8 mouse cellular contexts compared by ENCODE assay signal in genomic region chr2:174858011-174858834, GRCm38 (mm10).
DNase-seq lines count a peak whose midpoint lies in the region; ATAC-seq and TF ChIP-seq lines count a peak whose summit lies in the region.

No protein-coding gene starts in this region.

- peak; percentile 34; the same call in 1 of the 2 replicates for TF ChIP-seq CTCF in bone marrow, adult 2 months (IDR thresholded peaks at IDR 0.05; ENCODE audit: control insufficient read depth, insufficient read depth, low read length)

- 22% methylated on average over 15 of the region's 15 CpGs for WGBS in bone marrow, adult 2 months
- WGBS in heart, embryonic 13.5 days: 22% methylated on average over 15 of the region's 15 CpGs
- WGBS in kidney, embryonic 16.5 days: 9% methylated on average over 15 of the region's 15 CpGs
- WGBS in limb, embryonic 14.5 days: 9% methylated on average over 15 of the region's 15 CpGs
- 24% methylated on average over 15 of the region's 15 CpGs for WGBS in neural tube, embryonic 12.5 days

- H3K4me1 ChIP-seq in bone marrow, adult 2 months (ENCODE audit: control insufficient read depth, insufficient read depth, low read length): no peaks in the 10 kb centered on the region; the same call in 1 of the 2 replicates
- H3K4me1 ChIP-seq in heart, embryonic 13.5 days: peaks cover 19% of the 10 kb centered on the region
- peaks cover 20% of the 10 kb centered on the region for H3K4me1 ChIP-seq in kidney, embryonic 16.5 days (ENCODE audit: insufficient read depth, low read length)
- H3K4me1 ChIP-seq in limb, embryonic 14.5 days (ENCODE audit: control insufficient read depth, insufficient read depth, low read length): peaks cover 29% of the 10 kb centered on the region
- H3K4me1 ChIP-seq in neural tube, embryonic 12.5 days: peaks cover 13% of the 10 kb centered on the region

- H3K4me2 ChIP-seq in heart, embryonic 13.5 days: peak overlapping the region; percentile 47
- 0 out of 2 replicates have a peak overlapping the region, but pooled peaks have one; percentile 23 for H3K4me2 ChIP-seq in kidney, embryonic 16.5 days (replicated peaks; ENCODE audit: low read depth, low read length)
- H3K4me2 ChIP-seq in limb, embryonic 14.5 days (replicated peaks; ENCODE audit: low read depth, low read length, severe bottlenecking): peak overlapping the region; percentile 35
- H3K4me2 ChIP-seq in neural tube, embryonic 12.5 days (replicated peaks): peak overlapping the region; percentile 38

- no peaks in the 10 kb centered on the region for H3K36me3 ChIP-seq in heart, embryonic 13.5 days
- H3K36me3 ChIP-seq in kidney, embryonic 16.5 days (ENCODE audit: insufficient read depth, low read length): no peaks in the 10 kb centered on the region
- no peaks in the 10 kb centered on the region for H3K36me3 ChIP-seq in limb, embryonic 14.5 days (ENCODE audit: control insufficient read depth, insufficient read depth, low read length)
- H3K36me3 ChIP-seq in neural tube, embryonic 12.5 days: no peaks in the 10 kb centered on the region

- no peak; the same call in 1 of the 2 replicates for ATAC-seq in heart, embryonic 13.5 days (ENCODE audit: extremely low read depth, insufficient number of reproducible peaks, low FRiP score, low TSS enrichment)
- ATAC-seq in kidney, embryonic 16.5 days (ENCODE audit: low FRiP score, low TSS enrichment): peak; percentile 80
- ATAC-seq in limb, embryonic 14.5 days (ENCODE audit: low FRiP score, low read depth): peak; percentile 87
- ATAC-seq in neural tube, embryonic 12.5 days (ENCODE audit: low FRiP score, low read depth): peak; percentile 59

- TF ChIP-seq POLR2A in bone marrow, adult 2 months (IDR thresholded peaks at IDR 0.05; ENCODE audit: borderline replicate concordance, control insufficient read depth, low read depth, low read length): no peak
- no peak for TF ChIP-seq POLR2A in limb, embryonic 14.5 days (IDR thresholded peaks at IDR 0.05; ENCODE audit: borderline replicate concordance, extremely low read depth, insufficient read depth, insufficient read length)

- H3K27ac ChIP-seq in bone marrow, adult 2 months (ENCODE audit: control insufficient read depth, insufficient read depth, low read depth, low read length, poor library complexity): peak overlapping the region; percentile 38
- peak overlapping the region; percentile 59 for H3K27ac ChIP-seq in heart, embryonic 13.5 days (replicated peaks)
- peak overlapping the region; percentile 95 for H3K27ac ChIP-seq in kidney, embryonic 16.5 days (ENCODE audit: low read length)
- peak overlapping the region; percentile 95 for H3K27ac ChIP-seq in limb, embryonic 14.5 days (replicated peaks; ENCODE audit: low read depth, low read length)
- H3K27ac ChIP-seq in neural tube, embryonic 12.5 days: peak overlapping the region; percentile 62; the same call in 1 of the 2 replicates

- peak; percentile 24 for DNase-seq in 416B (ENCODE audit: low read depth)
- DNase-seq in fibroblast of lung, adult 2 months (ENCODE audit: low read depth): peak; percentile 59
- DNase-seq in limb, embryonic 14.5 days (ENCODE audit: low spot score): peak; percentile 98
- DNase-seq in telencephalon, adult 2 months (ENCODE audit: low read depth, low spot score): peak; percentile 80

- H3K4me3 ChIP-seq in bone marrow, adult 2 months (replicated peaks; ENCODE audit: control insufficient read depth, low read depth, low read length): no peak overlapping the region
- 0 out of 2 replicates have a peak overlapping the region, but pooled peaks have one; percentile 11 for H3K4me3 ChIP-seq in heart, embryonic 13.5 days
- H3K4me3 ChIP-seq in kidney, embryonic 16.5 days (ENCODE audit: low read length): no peak overlapping the region
- H3K4me3 ChIP-seq in limb, embryonic 14.5 days (replicated peaks; ENCODE audit: low read length): no peak overlapping the region
- no peak overlapping the region for H3K4me3 ChIP-seq in neural tube, embryonic 12.5 days

- H3K9me3 ChIP-seq in heart, embryonic 13.5 days: no peaks in the 10 kb centered on the region
- no peaks in the 10 kb centered on the region for H3K9me3 ChIP-seq in kidney, embryonic 16.5 days (ENCODE audit: low read length)
- no peaks in the 10 kb centered on the region for H3K9me3 ChIP-seq in limb, embryonic 14.5 days (ENCODE audit: control insufficient read depth, low read length)
- no peaks in the 10 kb centered on the region for H3K9me3 ChIP-seq in neural tube, embryonic 12.5 days

- H3K27me3 ChIP-seq in heart, embryonic 13.5 days (replicated peaks): 0 out of 2 replicates have a peak, but pooled peaks cover 3% of the 10 kb centered on the region
- H3K27me3 ChIP-seq in kidney, embryonic 16.5 days (ENCODE audit: insufficient read depth, low read length): no peaks in the 10 kb centered on the region
- H3K27me3 ChIP-seq in limb, embryonic 14.5 days (ENCODE audit: control insufficient read depth, insufficient read depth, low read length): no peaks in the 10 kb centered on the region
- no peaks in the 10 kb centered on the region for H3K27me3 ChIP-seq in neural tube, embryonic 12.5 days (replicated peaks)

- H3K9ac ChIP-seq in heart, embryonic 13.5 days: peak overlapping the region; percentile 65
- peak overlapping the region; percentile 53 for H3K9ac ChIP-seq in kidney, embryonic 16.5 days (replicated peaks; ENCODE audit: low read length)
- H3K9ac ChIP-seq in limb, embryonic 14.5 days (ENCODE audit: low read depth, low read length, severe bottlenecking): no peak overlapping the region; the same call in 1 of the 2 replicates
- H3K9ac ChIP-seq in neural tube, embryonic 12.5 days: no peak overlapping the region

Comparison
In these comparisons a context has a peak if more than half of its experiments do, and no peak if none do; other contexts are left out.
1. DNase-seq: peak in every context shown above with its lines; median percentile 98 in limb, embryonic 14.5 days; 80 in telencephalon, adult 2 months; 59 in fibroblast of lung, adult 2 months; 24 in 416B.
2. H3K27ac ChIP-seq: peak in every context shown above with its lines; median percentile 95 in kidney, embryonic 16.5 days; 95 in limb, embryonic 14.5 days; 62 in neural tube, embryonic 12.5 days; 59 in heart, embryonic 13.5 days; 38 in bone marrow, adult 2 months.
3. H3K9ac ChIP-seq: peak in heart, embryonic 13.5 days (single experiment) and kidney, embryonic 16.5 days (single experiment); none in limb, embryonic 14.5 days (single experiment) and neural tube, embryonic 12.5 days (single experiment).
4. Peak in every context shown above with its lines, with median percentiles within 50 percentile points of each other: H3K4me2 ChIP-seq.